Mouse (Mus musculus) midbrain, postnatal 0 days (tissue): ENCODE measurements at regions not wholly inside any gene's neighbourhood (a gene's known extent, or its start where the extent isn't known, plus 50 kb on each side); places are given as distances from the start of the nearest gene placed in this dataset.
A peak's percentile ranks its signal among the peaks of the same experiment; 100 is the strongest.

Source experiments
- ATAC-seq: fragments of 200-750 bp; cut with Nextera tagmentation; 2 replicates; pipeline ENCODE4 v1.8.0; 2017; ENCODE audit warnings: moderate number of reproducible peaks, mild to moderate bottlenecking, moderate TSS enrichment, moderate library complexity; ENCODE audit not compliant: low FRiP score
- DNase-seq: peaks from one replicate; pipeline ENCODE4 v3.0.0-alpha.2; 2015; ENCODE audit warnings: low spot score
- H3K27ac ChIP-seq: fragments of 300-500 bp; sonication (generic); 2 replicates; pipeline ENCODE4 v1.5.1; 2014; ENCODE audit warnings: low read depth, mild to moderate bottlenecking, low read length, mixed read lengths
- H3K27me3 ChIP-seq: fragments of 300-500 bp; sonication (generic); 2 replicates; pipeline ENCODE4 v1.6.1; 2014; ENCODE audit warnings: low read length, control low read depth, mixed read lengths; ENCODE audit not compliant: insufficient read depth
- H3K36me3 ChIP-seq: fragments of 300-500 bp; sonication (generic); 2 replicates; pipeline ENCODE4 v1.6.1; 2014; ENCODE audit warnings: low read length, control low read depth, mixed read lengths; ENCODE audit not compliant: insufficient read depth
- H3K4me1 ChIP-seq: fragments of 300-500 bp; sonication (generic); 2 replicates; pipeline ENCODE4 v1.6.1; 2014; ENCODE audit warnings: mild to moderate bottlenecking, control low read depth, antibody characterized with exemption, low read length, mixed read lengths; ENCODE audit not compliant: insufficient read depth
- H3K4me2 ChIP-seq: fragments of 300-500 bp; sonication (generic); 2 replicates; pipeline ENCODE4 v1.6.1; 2014; ENCODE audit warnings: low read depth, mild to moderate bottlenecking, low read length, mixed read lengths; ENCODE audit not compliant: poor library complexity, severe bottlenecking
- H3K4me3 ChIP-seq: fragments of 300-500 bp; sonication (generic); 2 replicates; pipeline ENCODE4 v1.5.1; 2014; ENCODE audit warnings: low read depth, mild to moderate bottlenecking, low read length, moderate library complexity
- H3K9ac ChIP-seq: fragments of 300-500 bp; sonication (generic); replicated peaks from 2 replicates; pipeline ENCODE4 v1.6.1; 2014; ENCODE audit warnings: mild to moderate bottlenecking, low read length, moderate library complexity, mixed read lengths; ENCODE audit not compliant: poor library complexity, severe bottlenecking
- H3K9me3 ChIP-seq: fragments of 300-500 bp; sonication (generic); 2 replicates; pipeline ENCODE4 v1.6.1; 2016; ENCODE audit warnings: low read length, control low read depth
- CTCF ChIP-seq: IDR thresholded peaks from 2 replicates; pipeline ENCODE4 v1.5.1; 2016; ENCODE audit warnings: antibody characterized with exemption, mild to moderate bottlenecking
- WGBS: fragments of 180-500 bp; shearing (Covaris S2); extraction: QIAGEN DNeasy Blood & Tissue Kit; methylation state at CpG from one replicate; pipeline ENCODE4 v1.1.7; 2014; 5-methylcytosine and 5-hydroxymethylcytosine counted together

DNA sequence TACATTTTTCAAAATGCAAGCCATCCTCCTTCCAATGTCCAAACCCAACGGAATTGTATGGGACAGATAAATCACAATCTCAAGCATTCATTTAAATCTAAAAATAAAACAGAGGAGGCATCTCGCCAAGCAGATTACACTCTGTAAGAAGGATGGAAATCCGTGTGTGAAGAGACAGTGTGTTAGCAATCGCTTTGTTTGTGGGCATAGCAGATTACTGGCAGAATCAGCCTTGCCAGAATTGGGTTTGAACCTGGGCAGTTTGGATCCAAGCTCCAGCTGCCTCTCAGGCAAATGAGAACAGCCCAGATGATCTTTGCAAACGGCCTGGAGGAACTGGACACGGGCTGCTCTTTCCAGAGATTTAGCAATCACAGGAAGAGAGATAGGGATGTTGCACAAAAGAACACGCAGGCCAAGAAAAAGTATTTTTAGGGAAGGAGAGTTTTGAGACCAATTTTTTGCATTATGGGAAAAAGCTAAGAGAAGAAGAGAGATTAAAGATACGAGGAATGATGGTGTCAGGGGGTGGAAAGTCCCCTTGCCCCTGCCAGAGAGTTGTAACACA is 2310.1 kb upstream of the Gm7489 start:
- Histone ChIP-seq H3K36me3 (no peaks in the 10 kb centered on the region), H3K9ac (no peak overlapping the region), H3K27me3 (no peaks in the 10 kb centered on the region), H3K27ac (no peak overlapping the region), H3K4me1 (no peaks in the 10 kb centered on the region), H3K4me3 (no peak overlapping the region), H3K9me3 (no peaks in the 10 kb centered on the region), H3K4me2 (no peak overlapping the region)
- no peak for TF ChIP-seq CTCF
- WGBS = 82% methylated on average over 8 of the region's 8 CpGs
- no peak for DNase-seq
- no peak for ATAC-seq

DNA sequence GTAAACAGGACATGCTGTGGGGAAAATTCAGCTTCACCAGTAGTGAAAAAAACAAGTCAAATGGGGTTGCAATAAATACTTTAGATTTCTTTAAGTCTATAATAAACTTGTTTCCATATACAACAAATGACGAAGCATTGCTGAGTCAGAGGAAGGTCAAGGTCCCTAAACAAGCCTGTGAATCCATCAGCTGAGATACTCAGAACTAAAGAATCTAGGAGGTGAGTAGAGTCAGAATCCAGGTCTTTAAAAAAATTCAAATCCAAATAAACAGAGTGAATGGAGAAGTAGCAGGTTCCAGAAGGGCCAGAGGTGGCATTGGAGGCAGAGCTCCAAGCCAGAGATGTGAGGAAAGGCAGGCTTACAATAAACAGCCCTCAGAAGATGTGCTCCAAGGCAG is 2301.1 kb upstream of the Gm7489 start:
- Histone ChIP-seq H3K27ac (no peak overlapping the region), H3K9ac (no peak overlapping the region), H3K4me2 (no peak overlapping the region), H3K36me3 (no peaks in the 10 kb centered on the region), H3K4me1 (no peaks in the 10 kb centered on the region), H3K4me3 (no peak overlapping the region), H3K9me3 (no peaks in the 10 kb centered on the region), H3K27me3 (no peaks in the 10 kb centered on the region)
- TF ChIP-seq CTCF = no peak
- ATAC-seq (no peak), DNase-seq (no peak)
- 88% methylated on average over 1 of the region's 1 CpGs for WGBS

DNA sequence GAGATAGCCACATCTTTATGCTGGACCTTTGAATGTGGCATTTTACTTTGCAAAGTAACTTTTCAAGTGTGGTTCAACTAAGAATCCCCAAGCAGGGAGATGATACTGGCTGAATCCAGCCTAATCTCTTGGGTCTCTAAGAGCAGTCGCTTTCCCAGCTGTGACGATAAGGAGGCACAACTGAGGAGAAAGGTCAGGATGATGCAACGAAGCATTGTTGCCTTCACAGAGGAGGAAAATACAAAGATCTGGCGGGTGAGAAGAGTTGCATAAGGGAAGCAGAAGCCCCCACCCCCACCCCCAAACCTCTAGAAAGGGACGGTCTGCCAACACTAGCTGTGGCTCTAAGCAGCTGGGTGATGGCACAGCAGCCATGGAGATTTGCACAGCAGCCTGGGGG is 2298.6 kb upstream of the Gm7489 start:
- Histone ChIP-seq H3K4me2 (no peak overlapping the region), H3K9ac (no peak overlapping the region), H3K27ac (no peak overlapping the region), H3K36me3 (no peaks in the 10 kb centered on the region), H3K27me3 (no peaks in the 10 kb centered on the region), H3K4me3 (no peak overlapping the region), H3K9me3 (no peaks in the 10 kb centered on the region), H3K4me1 (no peaks in the 10 kb centered on the region)
- 86% methylated on average over 5 of the region's 5 CpGs for WGBS
- DNase-seq (no peak), ATAC-seq (no peak)
- TF ChIP-seq CTCF = no peak

DNA sequence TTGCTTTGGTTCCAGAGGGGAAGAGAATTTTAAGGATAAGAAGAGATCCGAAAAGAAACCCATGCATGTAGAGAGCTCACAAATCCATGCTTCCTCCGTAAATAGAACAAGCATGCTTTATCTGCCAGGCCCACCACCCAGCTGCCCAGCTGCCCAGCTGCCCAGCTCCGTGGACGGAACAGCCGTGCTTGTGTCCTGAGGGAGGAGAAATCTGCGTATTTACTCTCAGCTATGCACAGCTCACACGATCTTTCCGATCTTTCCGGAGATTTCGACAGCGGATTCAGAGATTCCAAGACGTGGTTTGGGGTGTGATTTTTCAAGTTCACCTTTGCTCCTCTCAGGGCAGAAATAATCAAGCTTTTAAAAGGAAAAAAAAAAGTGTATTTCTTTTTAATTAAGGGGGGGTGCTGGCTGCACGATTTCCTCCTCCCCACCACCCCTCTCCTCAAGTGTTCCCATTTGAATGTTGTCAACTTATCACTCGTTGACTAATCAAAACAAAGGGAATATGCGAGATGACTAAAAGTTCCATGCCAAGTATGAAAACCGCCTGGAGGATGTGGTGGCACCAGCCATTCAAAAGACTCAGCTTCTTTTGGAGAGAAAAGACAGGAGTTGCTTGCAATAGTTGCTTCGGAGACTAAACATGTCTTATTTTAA is 2293.2 kb upstream of the Gm7489 start:
- H3K4me2 ChIP-seq = peak overlapping the region; percentile 37
- H3K36me3 ChIP-seq = no peaks in the 10 kb centered on the region
- no peaks in the 10 kb centered on the region; the same call in 1 of the 2 replicates for H3K4me1 ChIP-seq
- TF ChIP-seq CTCF = no peak
- peak overlapping the region; percentile 14; the same call in 1 of the 2 replicates for H3K27ac ChIP-seq
- no peaks in the 10 kb centered on the region for H3K27me3 ChIP-seq
- WGBS = 40% methylated on average over 17 of the region's 17 CpGs
- H3K9me3 ChIP-seq = no peaks in the 10 kb centered on the region
- peak; percentile 62; the same call in 1 of the 2 replicates for ATAC-seq
- DNase-seq = peak; percentile 44
- peak overlapping the region; percentile 5 for H3K4me3 ChIP-seq
- H3K9ac ChIP-seq = no peak overlapping the region; the same call in 1 of the 2 replicates

DNA sequence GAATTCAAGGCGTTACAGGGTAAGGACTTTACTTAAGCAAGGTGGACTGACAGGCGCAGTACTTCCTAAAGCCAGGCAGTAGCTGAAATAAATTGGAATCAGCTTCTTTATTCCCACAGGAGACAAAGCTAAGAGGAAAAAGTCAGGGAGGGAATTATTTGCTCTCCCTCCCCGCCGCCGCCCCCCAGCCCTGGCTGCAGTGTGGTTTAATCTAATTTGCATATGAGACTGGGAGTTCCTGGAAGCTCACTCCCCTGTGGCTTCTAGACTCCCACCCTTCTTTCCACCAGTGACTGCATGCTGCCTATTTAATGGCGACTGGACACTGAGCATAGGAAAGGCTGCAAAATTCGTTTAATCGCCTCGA is 2292.7 kb upstream of the Gm7489 start:
- Histone ChIP-seq H3K27ac (peak overlapping the region; percentile 14; the same call in 1 of the 2 replicates), H3K9ac (no peak overlapping the region), H3K4me3 (peak overlapping the region; percentile 5; the same call in 1 of the 2 replicates), H3K9me3 (no peaks in the 10 kb centered on the region), H3K4me1 (no peaks in the 10 kb centered on the region; the same call in 1 of the 2 replicates), H3K4me2 (peak overlapping the region; percentile 37), H3K36me3 (no peaks in the 10 kb centered on the region), H3K27me3 (no peaks in the 10 kb centered on the region)
- peak; percentile 48 for DNase-seq
- peak; percentile 55 for ATAC-seq
- WGBS = 33% methylated on average over 9 of the region's 9 CpGs
- no peak for TF ChIP-seq CTCF
